Comparison of ENCODE assay signal across 25 mouse cellular contexts in genomic region chr1:84860360-84861254, GRCm38 (mm10). TPM values are rescaled to one million over a fixed set of nuclear protein-coding genes. Genes with fewer than 3 reads are reported as not detected.
DNase-seq lines count a peak whose midpoint lies in the region; ATAC-seq and TF ChIP-seq lines count a peak whose summit lies in the region.
"Had no signal": no experiment of that assay in that cellular context is flagged by ENCODE, and none has a peak within 500 bp of the region (broad histone marks: within the 10 kb centered on the region; RNA-seq: fewer than 3 reads in every experiment).

No protein-coding gene starts in this region.

- ATAC-seq in hindbrain, embryonic 14.5 days (ENCODE audit: low FRiP score) = peak; percentile 21; the same call in 1 of the 2 replicates
- no peak for ATAC-seq in hindbrain, embryonic 11.5 days (ENCODE audit: low FRiP score)
- ATAC-seq in G1E (ENCODE audit: extremely low read depth, insufficient number of reproducible peaks, low FRiP score, poor library complexity, severe bottlenecking) = peak; percentile 24; the same call in 1 of the 2 replicates
- peak; percentile 77 for ATAC-seq in liver, embryonic 11.5 days (replicated peaks; ENCODE audit: low FRiP score)
- ATAC-seq in megakaryocyte progenitor cell, adult 5-6 weeks (replicated peaks; ENCODE audit: poor library complexity) = peak; percentile 85
- no peak for ATAC-seq in erythroblast, adult 5-6 weeks (replicated peaks; ENCODE audit: low FRiP score, poor library complexity, severe bottlenecking)
- ATAC-seq: activated CD4-positive, CD25-positive, alpha-beta regulatory T cell, adult 4 months; lung, postnatal 0 days; midbrain, embryonic 15.5 days had no signal

- no peak for TF ChIP-seq CTCF in G1E (IDR thresholded peaks at IDR 0.05; ENCODE audit: low read depth, low read length)

- H3K9ac ChIP-seq in hindbrain, embryonic 14.5 days = no peak overlapping the region
- no peak overlapping the region for H3K9ac ChIP-seq in hindbrain, embryonic 11.5 days (ENCODE audit: low read depth, low read length)
- no peak overlapping the region for H3K9ac ChIP-seq in liver, embryonic 11.5 days (ENCODE audit: low read depth, low read length)
- H3K9ac ChIP-seq: embryonic facial prominence, embryonic 15.5 days; midbrain, embryonic 15.5 days had no signal

- H3K4me1 ChIP-seq in hindbrain, embryonic 14.5 days (replicated peaks; ENCODE audit: control insufficient read depth, insufficient read depth, low read length) = no peaks in the 10 kb centered on the region
- no peaks in the 10 kb centered on the region for H3K4me1 ChIP-seq in hindbrain, embryonic 11.5 days (replicated peaks; ENCODE audit: control insufficient read depth, insufficient read depth, low read length)
- peaks cover 51% of the 10 kb centered on the region for H3K4me1 ChIP-seq in G1E (ENCODE audit: insufficient read depth, low read depth, low read length)
- peaks cover 12% of the 10 kb centered on the region; the same call in 1 of the 2 replicates for H3K4me1 ChIP-seq in liver, embryonic 11.5 days (replicated peaks; ENCODE audit: control insufficient read depth, insufficient read depth, low read length)
- H3K4me1 ChIP-seq: embryonic facial prominence, embryonic 15.5 days; forebrain, embryonic 10.5 days; midbrain, embryonic 15.5 days had no signal

- no peak for DNase-seq in hindbrain, embryonic 14.5 days (ENCODE audit: low spot score)
- DNase-seq in hindbrain, embryonic 11.5 days (ENCODE audit: low spot score) = no peak
- no peak for DNase-seq in G1E (ENCODE audit: low spot score)
- no peak for DNase-seq in liver, embryonic 11.5 days (ENCODE audit: low spot score)
- no peak for DNase-seq in thymus, postnatal 4 days
- DNase-seq in left cerebral cortex, adult 9 months (ENCODE audit: low spot score in 2 of 2) = no peak
- DNase-seq: adrenal gland, postnatal 36 days; cerebellum, adult 11-12 months; cerebellum, postnatal 14 days; gastrocnemius, postnatal 36 days; kidney, adult 18-20 months; retina, postnatal 1 day; right cerebral cortex, postnatal 4 days; thymus, postnatal 25 days had no signal

- H3K4me2 ChIP-seq in hindbrain, embryonic 14.5 days (replicated peaks) = no peak overlapping the region
- no peak overlapping the region for H3K4me2 ChIP-seq in hindbrain, embryonic 11.5 days (replicated peaks; ENCODE audit: low read depth, low read length)
- H3K4me2 ChIP-seq in liver, embryonic 11.5 days = no peak overlapping the region
- H3K4me2 ChIP-seq: embryonic facial prominence, embryonic 15.5 days; midbrain, embryonic 15.5 days had no signal

- H3K36me3 ChIP-seq in hindbrain, embryonic 14.5 days (replicated peaks; ENCODE audit: control insufficient read depth, insufficient read depth) = no peaks in the 10 kb centered on the region
- no peaks in the 10 kb centered on the region for H3K36me3 ChIP-seq in hindbrain, embryonic 11.5 days (ENCODE audit: control insufficient read depth, insufficient read depth, low read length)
- no peaks in the 10 kb centered on the region for H3K36me3 ChIP-seq in G1E (replicated peaks)
- H3K36me3 ChIP-seq in liver, embryonic 11.5 days (ENCODE audit: control insufficient read depth, insufficient read depth, low read length) = no peaks in the 10 kb centered on the region
- H3K36me3 ChIP-seq: embryonic facial prominence, embryonic 15.5 days; forebrain, embryonic 10.5 days; midbrain, embryonic 15.5 days had no signal

- no peaks in the 10 kb centered on the region for H3K9me3 ChIP-seq in hindbrain, embryonic 14.5 days (ENCODE audit: control insufficient read depth, low read length)
- no peaks in the 10 kb centered on the region for H3K9me3 ChIP-seq in hindbrain, embryonic 11.5 days (ENCODE audit: control insufficient read depth, low read length)
- no peaks in the 10 kb centered on the region for H3K9me3 ChIP-seq in G1E (replicated peaks)
- no peaks in the 10 kb centered on the region for H3K9me3 ChIP-seq in liver, embryonic 11.5 days (ENCODE audit: control insufficient read depth, low read length)
- H3K9me3 ChIP-seq: embryonic facial prominence, embryonic 15.5 days; forebrain, embryonic 10.5 days; megakaryocyte, embryonic 14.5 days; midbrain, embryonic 15.5 days had no signal

- no peak overlapping the region for H3K27ac ChIP-seq in hindbrain, embryonic 14.5 days
- no peak overlapping the region for H3K27ac ChIP-seq in hindbrain, embryonic 11.5 days (ENCODE audit: low read depth, low read length)
- no peak overlapping the region for H3K27ac ChIP-seq in liver, embryonic 11.5 days (ENCODE audit: low read depth, low read length)
- H3K27ac ChIP-seq: embryonic facial prominence, embryonic 15.5 days; forebrain, embryonic 10.5 days; kidney, postnatal 0 days; midbrain, embryonic 15.5 days; stomach, postnatal 0 days had no signal

- no peaks in the 10 kb centered on the region for H3K27me3 ChIP-seq in hindbrain, embryonic 14.5 days (ENCODE audit: control insufficient read depth, insufficient read depth, low read length)
- no peaks in the 10 kb centered on the region for H3K27me3 ChIP-seq in hindbrain, embryonic 11.5 days (ENCODE audit: control insufficient read depth, insufficient read depth, low read length)
- H3K27me3 ChIP-seq in G1E (ENCODE audit: insufficient read depth, low read length) = no peaks in the 10 kb centered on the region
- H3K27me3 ChIP-seq in liver, embryonic 11.5 days (replicated peaks; ENCODE audit: control insufficient read depth, insufficient read depth, low read length) = no peaks in the 10 kb centered on the region
- H3K27me3 ChIP-seq: embryonic facial prominence, embryonic 15.5 days; megakaryocyte, embryonic 14.5 days; midbrain, embryonic 15.5 days had no signal

- H3K4me3 ChIP-seq in hindbrain, embryonic 14.5 days (replicated peaks; ENCODE audit: low read length) = no peak overlapping the region
- H3K4me3 ChIP-seq in hindbrain, embryonic 11.5 days (ENCODE audit: low read depth, low read length) = no peak overlapping the region
- no peak overlapping the region; the same call in 1 of the 2 replicates for H3K4me3 ChIP-seq in G1E (ENCODE audit: low read depth, low read length)
- H3K4me3 ChIP-seq in liver, embryonic 11.5 days (ENCODE audit: low read depth, low read length) = no peak overlapping the region
- H3K4me3 ChIP-seq: embryonic facial prominence, embryonic 15.5 days; forebrain, embryonic 10.5 days; megakaryocyte, embryonic 14.5 days; midbrain, embryonic 15.5 days; myocyte had no signal

- WGBS in hindbrain, embryonic 14.5 days = 85% methylated on average over 10 of the region's 10 CpGs
- 84% methylated on average over 10 of the region's 10 CpGs for WGBS in hindbrain, embryonic 11.5 days
- 63% methylated on average over 10 of the region's 10 CpGs for WGBS in liver, embryonic 11.5 days

RNA-seq across cellular contexts. Expression of gene Trip12, which starts 20.3 kb away (rescaled TPM):
- 55.8 and 56.5 TPM in 2 replicates for polyA plus RNA-seq in hindbrain, embryonic 14.5 days (2014; fragmentation: Nextera tagmentation; extraction: Ambion mirVana)
- polyA plus RNA-seq in hindbrain, embryonic 11.5 days (2014; fragmentation: Nextera tagmentation; extraction: Ambion mirVana) = 92.1 and 105 TPM in 2 replicates
- 566 and 620 TPM in 2 replicates for total RNA-seq in G1E (2014; fragmentation: Nextera tagmentation)
- 538 and 696 TPM in 2 replicates for total RNA-seq in G1E (2017)
- 104 and 111 TPM in 2 replicates for polyA plus RNA-seq in G1E (2012)
- 75.9 and 78.1 TPM in 2 replicates for polyA plus RNA-seq in liver, embryonic 11.5 days (2014; fragmentation: Nextera tagmentation; extraction: Ambion mirVana)
- total RNA-seq in megakaryocyte progenitor cell, adult 5-6 weeks (2015) = 100 and 112 TPM in 2 replicates
- 189 and 250 TPM in 2 replicates for total RNA-seq in megakaryocyte progenitor cell, adult 5-6 weeks (2017)
- 67.4 and 74.0 TPM in 2 replicates for total RNA-seq in erythroblast, adult 5-6 weeks (2015; ENCODE audit: low replicate concordance)
- total RNA-seq in erythroblast, adult 5-6 weeks (2017; ENCODE audit: low replicate concordance) = 115 and 127 TPM in 2 replicates

RNA-seq across cellular contexts. Expression of gene Fbxo36, which starts 21.0 kb away (rescaled TPM):
- polyA plus RNA-seq in hindbrain, embryonic 14.5 days (2014; fragmentation: Nextera tagmentation; extraction: Ambion mirVana) = 5.7 and 9.5 TPM in 2 replicates
- polyA plus RNA-seq in hindbrain, embryonic 11.5 days (2014; fragmentation: Nextera tagmentation; extraction: Ambion mirVana) = 12.0 and 13.0 TPM in 2 replicates
- total RNA-seq in G1E (2014; fragmentation: Nextera tagmentation) (28.0 and 44.0 TPM in 2 replicates), G1E (2017) (8.8 and 10.9 TPM in 2 replicates)
- polyA plus RNA-seq in G1E (2012) = 2.1 and 3.8 TPM in 2 replicates
- 10.2 and 10.4 TPM in 2 replicates for polyA plus RNA-seq in liver, embryonic 11.5 days (2014; fragmentation: Nextera tagmentation; extraction: Ambion mirVana)
- total RNA-seq in megakaryocyte progenitor cell, adult 5-6 weeks (2015) = 4.8 and 9.0 TPM in 2 replicates
- total RNA-seq in megakaryocyte progenitor cell, adult 5-6 weeks (2017) = 0.84 and 2.0 TPM in 2 replicates
- total RNA-seq in erythroblast, adult 5-6 weeks (2015; ENCODE audit: low replicate concordance) = not detected in 2 replicates
- total RNA-seq in erythroblast, adult 5-6 weeks (2017; ENCODE audit: low replicate concordance) = 1.7 and 2.0 TPM in 2 replicates

Comparison
In these comparisons a context has a peak if more than half of its experiments do, and no peak if none do; other contexts are left out.
1. ATAC-seq: peak in hindbrain, embryonic 14.5 days (single experiment), G1E (single experiment), liver, embryonic 11.5 days (single experiment) and megakaryocyte progenitor cell, adult 5-6 weeks (single experiment); none in hindbrain, embryonic 11.5 days (single experiment) and erythroblast, adult 5-6 weeks (single experiment).